Mouse (Mus musculus) kidney, adult 8-10 months (tissue): ENCODE results near the gene Lmln.
"Not testable (repeated sequence)": the region's sequence is repeated elsewhere in the genome, so short reads cannot be mapped to it uniquely, and the experiment has no call there.

Source experiments
- DNase-seq, 2 experiments: peaks; one replicate each; pipeline ENCODE4 v3.0.0; 2022

Gene Lmln

DNA sequence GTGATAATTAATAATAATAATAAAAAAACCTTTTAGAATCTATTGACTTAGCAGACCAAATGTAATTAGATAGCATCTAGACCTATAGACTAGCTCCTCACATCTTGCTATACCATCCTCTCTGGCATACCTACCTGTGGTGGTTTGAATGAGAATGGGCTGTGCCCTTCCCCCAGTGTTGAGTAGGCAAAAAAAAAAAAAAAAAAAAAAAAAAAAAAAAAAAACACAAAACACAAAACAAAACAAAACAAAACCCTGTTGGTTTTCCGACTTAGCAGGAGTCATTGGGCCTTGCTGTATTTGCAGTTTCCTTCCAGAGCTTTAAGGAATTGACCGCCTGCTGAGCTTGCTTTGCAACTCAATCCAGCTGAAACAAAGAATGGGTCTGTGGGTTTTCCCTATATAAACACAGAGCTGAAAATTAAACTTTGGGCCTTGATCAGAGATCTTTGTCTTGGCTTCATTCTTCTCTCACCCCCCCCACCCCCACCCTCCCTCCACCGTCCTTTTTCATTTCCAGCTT lies 79.5 kb downstream of the Lmln start:
- DNase-seq = no peak

DNA sequence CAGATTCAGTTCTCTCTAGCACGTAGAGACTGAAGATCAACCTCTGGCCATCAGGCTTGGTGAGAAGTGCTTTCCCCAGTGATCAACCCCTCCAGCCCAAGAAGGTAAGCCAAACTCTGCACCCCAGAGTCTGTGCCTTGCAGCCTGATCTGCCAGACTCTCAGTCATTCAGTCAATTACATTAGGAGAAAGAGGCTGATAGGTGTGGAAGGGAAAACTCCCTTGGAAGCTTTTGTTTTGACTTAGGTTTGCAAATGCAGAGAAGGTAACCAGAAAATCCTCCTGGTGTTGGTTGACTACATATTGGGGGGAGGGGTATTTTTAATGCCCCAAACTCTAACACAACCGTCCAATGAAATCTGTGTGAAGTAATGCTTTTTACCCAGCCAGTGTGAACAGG lies 81.1 kb downstream of the Lmln start:
- DNase-seq = no peak

DNA sequence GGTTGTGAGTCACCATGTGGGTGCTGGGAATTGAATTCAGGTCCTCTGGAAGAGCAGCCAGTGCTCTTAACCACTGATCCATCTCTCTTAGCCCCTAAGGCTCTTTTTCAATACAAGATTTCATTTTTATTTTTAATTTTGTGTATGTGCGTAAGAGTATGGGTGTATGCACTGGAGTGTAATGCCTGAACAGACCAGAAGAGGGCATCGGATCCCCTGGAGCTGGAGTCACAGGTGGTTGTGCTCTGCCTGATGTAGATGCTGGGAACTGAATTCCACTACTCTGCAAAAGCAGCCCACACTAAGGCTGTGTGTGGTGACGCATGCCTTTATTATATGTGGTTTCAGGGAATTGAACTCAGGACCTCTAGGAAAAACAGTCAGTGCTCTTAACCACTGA lies 83.9 kb downstream of the Lmln start:
- no peak for DNase-seq

DNA sequence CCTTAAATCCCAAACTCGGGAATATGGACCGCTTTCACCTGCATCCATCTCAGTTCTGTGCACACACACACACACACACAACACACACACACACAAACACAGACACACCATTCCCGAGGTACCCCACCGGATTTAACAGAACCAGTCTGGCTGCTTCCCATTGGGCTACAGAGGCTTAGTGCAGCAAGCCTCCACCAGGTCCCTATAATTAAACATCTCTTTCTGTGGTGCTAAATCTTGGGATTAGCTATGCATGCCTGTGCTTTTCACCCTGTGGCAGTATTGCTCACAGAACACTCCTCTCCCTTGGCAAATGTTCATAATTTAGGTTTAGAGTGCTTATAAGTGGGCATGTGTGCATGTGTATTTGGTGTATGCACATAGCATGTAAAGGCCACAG lies 85.8 kb downstream of the Lmln start:
- DNase-seq = peak in 1 of 2 experiments; percentile 34

DNA sequence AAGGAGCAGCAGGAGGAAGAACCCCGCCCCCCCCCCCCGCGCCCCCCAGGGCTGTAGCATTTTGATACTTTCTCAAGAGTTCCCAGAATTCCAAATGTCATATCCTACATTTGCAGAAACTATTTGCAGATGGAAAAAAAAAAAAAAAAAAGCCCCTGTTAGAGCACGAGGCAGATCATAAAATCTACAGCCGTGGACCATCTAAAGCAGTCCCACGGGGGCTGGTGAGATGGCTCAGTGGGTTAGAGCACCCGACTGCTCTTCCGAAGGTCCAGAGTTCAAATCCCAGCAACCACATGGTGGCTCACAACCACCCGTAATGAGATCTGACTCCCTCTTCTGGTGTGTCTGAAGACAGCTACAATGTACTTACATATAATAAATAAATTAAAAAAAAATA lies 88.6 kb downstream of the Lmln start:
- not testable (repeated sequence) for DNase-seq

DNA sequence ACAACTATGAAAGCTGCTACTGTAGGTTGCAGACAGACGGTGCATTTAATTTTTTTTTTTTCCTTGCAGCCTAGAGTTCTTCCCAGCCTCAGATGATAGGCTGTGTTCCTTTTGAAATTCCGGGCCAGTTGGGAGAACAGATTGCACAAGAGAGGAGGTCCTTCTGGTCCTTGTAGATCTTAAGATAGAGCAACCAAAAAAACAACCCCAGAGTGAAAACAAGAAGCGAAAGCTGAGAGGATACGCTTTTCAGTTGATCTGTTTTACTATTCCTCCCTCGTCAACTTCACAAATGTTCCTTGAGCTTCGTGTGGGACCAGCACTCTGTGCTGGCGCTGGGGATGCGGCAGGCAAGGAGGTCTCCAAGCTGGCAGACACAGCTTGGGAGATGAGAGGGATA lies 89.2 kb downstream of the Lmln start:
- no peak for DNase-seq

DNA sequence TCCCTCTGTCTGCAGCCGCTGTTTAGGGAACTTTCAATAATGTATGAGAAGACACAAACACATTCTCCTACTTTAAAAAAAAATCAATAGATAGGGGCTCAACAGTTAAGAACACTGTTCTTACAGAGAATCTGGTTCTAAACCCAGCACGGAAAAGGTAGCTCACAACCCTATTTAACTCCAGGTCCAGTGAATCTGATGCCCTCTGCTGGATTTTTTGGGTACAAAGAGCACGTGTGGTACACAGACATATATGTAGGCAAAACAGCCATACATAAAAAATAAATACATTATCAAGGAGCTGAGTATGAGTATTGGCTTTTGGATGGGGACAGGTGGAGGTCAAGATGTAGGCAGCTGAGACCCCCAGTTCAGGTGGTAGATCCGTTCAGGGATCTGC lies 92.7 kb downstream of the Lmln start:
- peak in 1 of 2 experiments; percentile 49 for DNase-seq

DNA sequence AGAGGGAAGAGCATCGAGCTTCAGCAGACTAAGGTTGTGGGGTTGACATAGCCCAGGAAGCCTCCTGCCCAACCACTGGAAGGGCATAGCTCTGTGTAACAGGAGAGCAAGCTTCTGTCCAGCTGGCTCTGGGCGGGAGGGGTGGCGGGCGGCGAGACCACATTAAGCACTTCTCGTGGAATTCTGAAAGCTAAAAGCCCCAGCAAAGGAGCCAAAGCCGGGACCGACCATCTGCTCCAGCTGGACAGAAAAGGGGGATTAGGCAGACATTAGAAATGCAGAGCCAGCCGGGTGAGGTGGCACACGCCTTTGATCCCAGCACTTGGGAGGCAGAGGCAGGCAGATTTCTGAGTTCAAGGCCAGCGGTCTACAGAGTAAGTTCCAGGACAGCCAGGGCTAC lies 95.7 kb downstream of the Lmln start:
- DNase-seq = no peak

DNA sequence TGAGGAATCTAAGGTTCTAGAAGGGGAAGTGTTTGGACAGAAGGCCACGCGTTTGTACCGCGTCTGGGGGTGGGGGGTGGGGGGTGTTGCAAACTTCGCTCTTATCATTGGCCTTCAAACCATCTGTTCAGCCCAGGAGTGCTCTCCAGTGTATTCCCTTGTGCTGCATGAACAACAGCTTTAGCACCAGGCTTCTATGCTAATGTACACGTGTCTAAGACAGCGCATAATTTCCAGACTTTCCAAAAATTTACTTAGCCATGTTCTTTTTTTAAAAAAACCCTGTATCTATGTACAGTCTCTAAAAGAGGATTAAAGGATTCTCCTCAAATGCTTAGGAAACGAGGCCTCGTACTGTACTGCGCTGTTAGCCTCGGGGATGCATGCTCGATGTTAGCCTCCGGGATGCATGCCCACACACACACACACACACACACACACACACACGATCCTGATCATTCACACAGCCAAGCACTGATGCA lies 96.3 kb downstream of the Lmln start:
- no peak for DNase-seq

DNA sequence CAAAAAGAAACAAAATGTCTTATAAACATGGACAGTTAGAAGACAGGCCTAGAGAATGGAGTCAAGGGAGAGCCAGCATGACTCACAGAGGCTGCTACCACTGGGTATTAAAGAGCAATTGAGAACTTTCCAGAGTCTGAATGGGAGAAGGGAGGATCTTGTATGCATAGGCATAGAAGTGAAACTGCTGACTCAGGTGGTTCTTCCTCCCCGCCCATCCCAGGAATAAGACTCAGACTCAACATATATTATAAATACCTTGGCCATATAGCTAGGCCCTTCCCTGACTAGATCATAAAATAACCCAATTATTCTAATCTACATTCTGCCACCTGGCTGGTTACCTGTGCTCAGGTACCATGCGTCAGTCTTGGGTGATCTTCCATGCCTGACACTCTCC lies 97.0 kb downstream of the Lmln start:
- DNase-seq = no peak

DNA sequence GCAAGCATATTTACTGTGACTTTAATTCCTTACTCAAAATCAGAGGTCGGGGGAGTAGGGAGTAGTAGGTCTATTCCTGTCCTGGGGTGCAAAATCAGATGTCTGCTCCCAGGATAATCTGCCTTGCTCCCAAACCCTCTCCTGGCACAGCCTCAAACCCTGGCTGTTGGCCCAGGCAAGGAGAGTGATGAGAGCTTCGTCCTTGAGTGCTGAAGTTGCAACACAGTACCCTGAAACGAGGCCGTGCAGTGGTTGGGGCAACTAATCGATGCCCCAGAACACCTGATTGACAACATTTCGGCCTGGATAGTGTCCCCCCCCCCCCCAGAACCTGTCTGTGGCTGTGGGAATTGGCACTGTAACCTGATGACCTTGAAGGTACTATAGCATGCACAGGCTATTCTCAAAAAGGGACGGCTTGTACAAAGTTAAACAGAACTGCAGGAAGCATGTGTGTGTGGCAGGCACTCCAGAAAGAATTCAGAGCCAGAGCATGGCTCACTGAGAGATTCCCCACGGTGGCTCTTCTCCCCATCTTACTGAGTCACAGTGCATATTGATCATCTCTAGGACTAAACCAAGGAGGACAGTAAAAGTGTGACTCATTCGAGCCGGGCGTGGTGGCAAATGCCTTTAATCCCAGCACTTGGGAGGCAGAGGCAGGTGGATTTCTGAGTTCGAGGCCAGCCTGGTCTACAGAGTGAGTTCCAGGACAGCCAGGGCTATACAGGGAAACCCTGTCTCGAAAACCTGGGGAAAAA lies 101.2 kb downstream of the Lmln start:
- no peak for DNase-seq

DNA sequence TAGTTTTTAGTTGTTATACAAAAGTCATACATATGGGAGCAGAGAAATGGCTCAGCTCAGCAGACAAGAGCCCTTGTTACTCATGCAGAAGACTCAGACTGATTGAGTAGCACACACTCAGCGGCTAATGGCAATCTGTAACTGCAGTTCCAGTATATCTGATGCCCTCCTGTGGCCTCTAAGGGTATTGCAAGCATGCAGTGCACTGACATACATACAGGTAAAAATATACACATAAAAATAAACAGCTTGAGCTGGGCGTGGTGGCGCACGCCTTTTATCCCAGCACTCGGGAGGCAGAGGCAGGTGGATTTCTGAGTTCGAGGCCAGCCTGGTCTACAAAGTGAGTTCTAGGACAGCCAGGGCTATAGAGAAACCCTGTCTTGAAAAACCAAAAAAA lies 104.0 kb downstream of the Lmln start:
- DNase-seq = peak in 1 of 2 experiments; percentile 53

DNA sequence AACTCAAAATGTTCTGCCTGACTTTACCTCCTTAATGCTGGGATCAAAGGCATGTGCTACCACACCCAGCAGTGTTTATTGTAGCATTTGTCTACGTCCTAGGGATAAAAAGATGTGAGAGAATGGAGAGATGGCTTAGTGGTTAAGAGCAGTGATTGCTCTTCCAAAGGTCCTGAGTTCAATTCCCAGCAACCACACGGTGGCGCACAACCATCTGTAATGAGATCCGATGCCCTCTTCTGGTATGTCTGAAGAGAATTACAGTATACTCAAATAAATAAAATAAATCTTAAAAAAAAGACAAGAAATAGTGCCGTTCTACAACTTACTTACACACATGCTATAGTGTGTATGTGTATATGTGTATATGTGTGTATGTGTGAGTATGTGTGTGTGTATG lies 105.2 kb downstream of the Lmln start:
- no peak for DNase-seq

DNA sequence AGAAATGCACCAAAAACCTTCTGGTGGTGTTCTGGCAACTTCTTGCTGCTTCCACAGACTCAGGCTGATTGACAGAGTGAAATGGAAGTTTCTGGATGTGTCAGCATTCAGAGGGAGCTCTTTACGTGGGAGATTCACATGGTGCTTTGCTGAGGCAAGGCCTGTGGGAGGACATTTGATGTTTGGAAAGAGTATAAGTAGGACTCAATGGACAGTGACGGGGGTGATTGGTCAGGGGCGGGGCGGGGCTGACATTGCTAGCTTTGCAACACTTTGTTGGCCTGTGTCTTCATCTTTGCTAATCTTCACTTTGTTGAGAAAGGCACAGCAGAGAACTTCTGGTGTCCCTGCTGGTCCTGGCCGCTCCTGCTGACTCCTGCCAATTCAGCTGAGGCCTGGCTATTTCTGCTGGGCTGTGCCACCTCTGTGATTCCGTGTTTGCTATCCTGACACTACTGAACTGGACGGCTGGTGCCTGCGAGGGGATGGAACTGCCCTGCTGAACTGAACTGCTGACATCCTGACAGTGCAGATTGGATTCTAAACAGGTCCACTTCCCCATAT lies 107.2 kb downstream of the Lmln start:
- DNase-seq = no peak

DNA sequence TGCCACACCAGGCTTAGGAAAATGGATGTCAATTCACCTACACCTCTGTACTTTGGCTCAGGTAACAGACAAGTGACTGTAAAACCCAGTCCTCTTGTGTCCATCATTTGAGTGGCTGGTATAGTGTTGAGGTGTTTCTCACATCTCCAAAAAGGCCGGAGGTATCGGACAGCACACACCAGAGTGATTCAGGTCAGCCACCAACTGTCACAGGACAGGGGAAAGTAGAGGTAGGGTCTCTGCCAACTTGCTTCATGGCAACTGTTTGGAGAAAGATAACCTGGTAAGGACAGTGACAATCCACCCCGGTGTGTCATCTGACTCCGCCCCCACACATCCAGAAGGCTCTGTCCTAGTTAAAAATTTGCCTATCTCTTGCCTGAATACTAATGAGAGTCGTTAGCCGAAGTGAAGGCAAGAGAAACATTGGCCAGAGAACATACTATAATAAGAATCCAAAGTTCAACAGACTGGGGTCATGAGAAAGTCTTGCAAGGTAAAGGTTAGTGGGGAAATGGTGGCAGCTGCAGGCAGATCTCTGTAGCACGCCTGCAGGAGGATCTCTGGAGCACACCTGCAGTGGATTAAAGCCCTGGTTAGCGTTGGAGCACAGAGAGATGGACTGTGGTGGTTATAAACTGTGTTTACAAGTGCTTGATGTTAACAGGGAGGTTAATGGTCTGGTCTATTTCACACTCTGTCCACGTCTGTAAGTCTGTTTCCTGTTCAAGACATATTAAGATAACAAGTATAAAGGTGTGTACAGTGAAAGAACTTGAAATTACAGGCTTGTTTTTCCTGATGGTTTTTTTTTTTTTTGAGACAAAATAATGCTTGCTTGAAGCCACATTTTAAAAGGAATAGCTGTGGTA lies 108.6 kb downstream of the Lmln start:
- peak; percentile 76 to 78 for DNase-seq

DNA sequence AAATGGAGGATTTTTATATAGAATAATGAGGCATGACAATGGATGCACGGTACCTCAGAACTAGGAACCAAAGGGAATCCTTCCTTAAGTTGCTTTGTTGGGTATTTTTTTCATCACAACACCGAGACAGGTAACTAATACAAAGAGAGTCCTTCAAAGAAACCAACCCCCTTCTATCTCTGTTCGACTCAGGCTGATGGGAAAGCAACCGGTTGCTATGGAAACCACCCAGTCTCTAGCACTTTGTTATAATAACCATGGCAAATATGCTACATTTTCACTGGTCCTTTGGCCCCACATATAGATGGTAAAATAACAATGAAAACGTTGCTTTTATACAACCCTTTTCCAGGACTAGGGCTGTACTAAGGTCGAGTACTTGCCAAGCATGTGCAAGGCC lies 109.5 kb downstream of the Lmln start:
- no peak for DNase-seq

DNA sequence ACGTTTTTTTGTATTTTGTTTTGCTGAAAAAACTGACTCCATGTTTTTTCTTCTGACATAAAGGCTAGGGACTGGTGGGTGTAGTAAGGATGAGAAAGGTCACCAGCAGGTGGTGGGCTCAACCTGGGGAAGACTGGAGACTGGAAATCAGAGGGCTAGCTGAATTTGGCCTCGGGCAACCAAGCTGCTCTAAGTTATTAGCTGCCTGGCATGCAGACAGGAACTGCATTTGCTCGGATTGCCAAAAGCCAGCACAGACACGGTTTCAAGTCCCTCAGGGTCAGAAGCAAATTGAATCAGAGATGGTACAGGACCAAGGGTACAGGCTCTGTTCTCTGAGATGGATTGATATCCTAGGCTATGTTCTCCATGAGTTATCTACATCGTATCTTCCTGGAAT lies 110.8 kb downstream of the Lmln start:
- DNase-seq = no peak

DNA sequence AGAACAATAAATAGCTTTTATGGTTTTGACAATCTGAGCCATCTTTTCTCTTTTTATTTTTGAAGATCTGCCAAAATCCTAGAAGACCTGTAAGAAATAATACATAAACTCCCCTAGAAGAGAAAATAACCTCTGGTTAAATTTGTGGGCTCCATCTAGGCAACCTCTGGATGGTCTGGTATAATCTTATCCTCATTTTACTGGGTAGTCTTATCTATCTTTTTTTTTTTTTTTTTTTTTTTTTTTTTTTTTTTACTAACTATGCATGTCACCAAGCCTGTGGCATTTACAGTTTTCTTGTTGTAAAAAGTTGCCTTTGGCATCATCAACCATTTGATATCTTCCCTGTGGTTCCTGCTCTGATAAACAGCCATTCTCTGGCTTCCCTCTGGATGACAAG lies 112.4 kb downstream of the Lmln start:
- DNase-seq = no peak

DNA sequence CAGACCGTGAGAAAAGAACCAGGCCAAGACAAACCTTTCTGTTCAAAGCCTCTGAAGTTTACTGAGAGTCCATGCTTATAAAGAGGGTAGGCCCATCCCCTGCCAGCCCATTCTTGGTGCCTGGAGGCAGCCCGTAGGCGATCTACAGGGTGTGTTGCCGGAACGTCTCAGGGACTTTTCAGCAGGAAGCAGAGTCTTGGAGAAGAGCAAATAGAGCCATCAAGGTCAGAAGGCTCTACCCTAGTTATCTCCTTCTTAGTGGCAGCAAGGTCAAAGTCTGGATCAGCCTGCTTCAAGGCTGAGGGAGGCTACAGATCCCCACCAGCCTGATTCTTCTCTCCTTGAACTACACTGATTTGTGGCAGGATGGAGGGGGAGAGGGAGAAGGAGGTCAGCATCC lies 114.5 kb downstream of the Lmln start:
- DNase-seq = not testable (repeated sequence)
